Mouse (Mus musculus): ENCODE measurements around the gene Brms1. TPM values are rescaled to one million over a fixed set of nuclear protein-coding genes. Genes with fewer than 3 reads are reported as not detected.

Brms1 gene
- total RNA-seq, 2 experiments from 2014 or later, result 19.2 to 21.4 TPM

DNA sequence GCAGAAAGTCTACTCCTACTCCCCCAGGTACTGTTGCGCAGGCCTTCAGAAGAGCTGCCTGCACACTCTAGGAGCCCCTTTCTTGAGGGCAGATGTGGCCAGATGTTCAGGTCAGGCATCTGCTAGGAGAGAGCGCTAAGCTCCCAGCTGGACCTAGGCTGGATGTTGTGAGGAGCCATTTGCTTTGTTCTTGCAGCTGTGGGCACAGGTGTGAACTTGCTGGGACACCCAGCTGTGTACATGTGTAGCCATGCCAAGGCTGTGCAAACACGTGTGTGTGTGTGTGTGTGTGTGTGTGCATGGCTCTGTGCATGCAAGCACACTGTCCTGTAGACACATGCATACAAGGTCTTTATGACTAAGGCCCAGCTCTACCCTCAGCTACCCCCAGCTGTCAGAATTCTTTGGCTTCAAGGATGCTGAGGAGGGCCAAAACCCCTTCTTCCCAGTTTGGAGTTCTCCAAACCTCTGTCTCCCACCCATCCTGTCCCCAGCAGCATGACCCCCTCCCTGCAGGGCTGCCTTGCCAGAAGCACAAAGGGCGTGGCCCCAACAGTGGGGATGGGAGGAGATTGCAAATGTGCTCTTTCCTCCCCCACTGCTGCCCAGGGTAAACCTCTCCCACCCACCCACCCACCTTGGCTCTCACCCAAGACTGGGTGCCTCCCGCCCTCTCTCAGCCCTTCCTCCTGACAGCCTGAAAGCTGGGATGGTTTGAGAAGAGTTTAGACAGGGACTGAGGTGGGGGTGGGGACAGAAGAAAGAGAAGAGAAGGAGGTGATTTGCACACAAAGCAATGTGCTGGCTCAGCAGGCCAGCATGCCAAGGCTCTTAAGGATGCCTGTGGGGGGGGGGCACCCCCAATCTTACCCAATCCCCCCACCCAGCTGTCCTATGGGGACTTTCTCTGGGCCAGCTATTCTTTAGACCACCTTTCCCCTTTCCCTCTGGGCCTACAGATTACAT is 19.5 kb downstream of the Brms1 start:
- no peak for DNase-seq (ENCODE audit: extremely low spot score in 1 of 2, low spot score in 1 of 2)

GRCm38 (mm10) chr19:5062041-5062440 is 20.9 kb downstream of the Brms1 start:
- DNase-seq (ENCODE audit: extremely low spot score in 1 of 2, low spot score in 1 of 2), result no peak

DNA sequence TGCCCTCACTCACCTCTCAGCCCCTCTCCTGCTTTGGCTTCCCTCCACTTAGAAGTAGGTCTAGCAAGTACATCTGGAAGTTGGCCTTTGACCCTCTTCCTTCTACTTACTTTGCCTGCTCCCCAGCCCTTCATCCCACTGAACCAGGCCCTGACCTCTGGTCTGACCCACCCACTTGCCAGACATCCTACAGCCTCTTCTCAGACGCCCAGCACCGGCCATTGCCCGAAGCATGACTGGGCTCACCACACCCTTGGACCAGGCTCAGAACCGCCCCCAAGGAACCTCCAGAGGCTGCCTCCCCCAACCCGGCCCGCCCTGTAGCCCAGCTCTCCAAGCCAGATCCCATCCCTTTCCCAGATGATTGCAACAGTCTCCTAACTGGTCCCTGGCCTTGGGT is 21.3 kb downstream of the Brms1 start:
- no peak for DNase-seq (ENCODE audit: extremely low spot score in 1 of 2, low spot score in 1 of 2)

GRCm38 (mm10) chr19:5065104-5065503 is 23.9 kb downstream of the Brms1 start:
- no peak for DNase-seq (ENCODE audit: extremely low spot score in 1 of 2, low spot score in 1 of 2)

- no peak for DNase-seq (ENCODE audit: extremely low spot score in 1 of 2, low spot score in 1 of 2)
Observed at GRCm38 (mm10) chr19:5067040-5067799, 26.1 kb downstream of the Brms1 start.

DNA sequence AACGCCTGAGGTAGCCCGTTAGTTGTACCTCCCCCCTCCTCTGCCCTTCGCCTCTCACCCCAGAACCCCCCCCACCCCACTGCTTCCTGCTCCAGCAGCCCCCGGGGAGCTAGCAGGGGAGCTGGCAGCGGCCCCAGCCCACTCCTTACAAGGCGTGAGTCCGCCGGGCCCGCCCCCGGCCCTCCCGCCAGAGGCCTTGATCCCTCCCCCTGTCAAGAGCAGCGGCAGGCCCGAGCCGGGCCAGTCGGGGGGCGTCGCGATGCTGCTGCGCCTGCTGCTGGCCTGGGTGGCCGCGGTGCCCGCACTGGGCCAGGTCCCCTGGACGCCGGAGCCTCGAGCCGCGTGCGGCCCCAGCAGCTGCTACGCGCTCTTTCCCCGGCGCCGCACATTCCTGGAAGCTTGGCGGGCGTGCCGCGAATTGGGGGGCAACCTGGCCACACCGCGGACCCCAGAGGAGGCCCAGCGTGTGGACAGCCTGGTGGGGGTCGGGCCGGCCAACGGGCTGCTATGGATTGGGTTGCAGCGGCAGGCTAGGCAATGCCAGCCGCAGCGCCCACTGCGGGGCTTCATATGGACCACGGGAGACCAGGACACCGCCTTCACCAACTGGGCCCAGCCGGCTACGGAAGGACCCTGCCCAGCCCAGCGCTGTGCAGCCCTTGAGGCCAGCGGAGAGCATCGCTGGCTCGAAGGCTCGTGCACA is 26.9 kb downstream of the Brms1 start, which contains the start of gene Cd248:
Cd248 (plus strand) TSS at position 212 of the 703 bp plus-strand sequence.
- DNase-seq (ENCODE audit: extremely low spot score in 1 of 2, low spot score in 1 of 2), result no peak

DNA sequence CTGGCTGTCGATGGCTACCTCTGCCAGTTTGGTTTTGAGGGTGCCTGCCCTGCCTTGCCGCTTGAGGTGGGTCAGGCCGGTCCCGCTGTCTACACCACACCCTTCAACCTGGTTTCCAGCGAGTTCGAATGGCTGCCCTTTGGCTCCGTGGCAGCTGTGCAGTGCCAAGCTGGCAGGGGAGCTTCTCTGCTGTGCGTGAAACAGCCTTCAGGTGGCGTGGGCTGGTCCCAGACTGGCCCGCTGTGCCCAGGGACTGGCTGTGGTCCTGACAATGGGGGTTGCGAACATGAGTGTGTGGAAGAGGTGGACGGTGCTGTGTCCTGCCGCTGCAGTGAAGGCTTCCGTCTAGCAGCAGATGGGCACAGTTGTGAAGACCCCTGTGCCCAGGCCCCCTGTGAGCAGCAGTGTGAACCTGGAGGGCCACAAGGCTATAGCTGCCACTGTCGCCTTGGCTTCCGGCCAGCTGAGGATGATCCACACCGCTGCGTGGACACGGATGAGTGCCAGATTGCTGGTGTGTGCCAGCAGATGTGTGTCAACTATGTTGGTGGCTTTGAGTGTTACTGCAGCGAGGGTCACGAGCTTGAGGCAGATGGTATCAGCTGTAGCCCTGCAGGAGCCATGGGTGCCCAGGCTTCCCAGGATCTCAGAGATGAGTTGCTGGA is 27.5 kb downstream of the Brms1 start:
- no peak for DNase-seq (ENCODE audit: extremely low spot score in 1 of 2, low spot score in 1 of 2)

- no peak for DNase-seq (ENCODE audit: extremely low spot score in 1 of 2, low spot score in 1 of 2)
Observed at GRCm38 (mm10) chr19:5069486-5069885, 28.3 kb downstream of the Brms1 start.

DNA sequence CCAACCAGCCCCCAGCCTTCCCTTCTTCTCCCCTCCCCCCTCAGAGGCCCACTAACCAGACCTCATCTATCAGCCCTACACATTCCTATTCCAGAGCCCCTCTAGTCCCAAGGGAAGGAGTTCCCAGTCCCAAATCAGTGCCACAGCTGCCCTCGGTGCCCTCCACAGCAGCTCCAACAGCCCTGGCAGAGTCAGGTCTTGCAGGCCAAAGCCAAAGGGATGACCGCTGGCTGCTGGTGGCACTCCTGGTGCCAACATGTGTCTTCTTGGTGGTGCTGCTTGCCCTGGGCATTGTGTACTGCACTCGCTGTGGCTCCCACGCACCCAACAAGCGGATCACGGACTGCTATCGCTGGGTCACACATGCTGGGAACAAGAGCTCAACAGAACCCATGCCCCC is 28.8 kb downstream of the Brms1 start:
- no peak for DNase-seq (ENCODE audit: extremely low spot score in 1 of 2, low spot score in 1 of 2)

GRCm38 (mm10) chr19:5071077-5071476 is 29.9 kb downstream of the Brms1 start:
- no peak for DNase-seq (ENCODE audit: extremely low spot score in 1 of 2, low spot score in 1 of 2)

DNA sequence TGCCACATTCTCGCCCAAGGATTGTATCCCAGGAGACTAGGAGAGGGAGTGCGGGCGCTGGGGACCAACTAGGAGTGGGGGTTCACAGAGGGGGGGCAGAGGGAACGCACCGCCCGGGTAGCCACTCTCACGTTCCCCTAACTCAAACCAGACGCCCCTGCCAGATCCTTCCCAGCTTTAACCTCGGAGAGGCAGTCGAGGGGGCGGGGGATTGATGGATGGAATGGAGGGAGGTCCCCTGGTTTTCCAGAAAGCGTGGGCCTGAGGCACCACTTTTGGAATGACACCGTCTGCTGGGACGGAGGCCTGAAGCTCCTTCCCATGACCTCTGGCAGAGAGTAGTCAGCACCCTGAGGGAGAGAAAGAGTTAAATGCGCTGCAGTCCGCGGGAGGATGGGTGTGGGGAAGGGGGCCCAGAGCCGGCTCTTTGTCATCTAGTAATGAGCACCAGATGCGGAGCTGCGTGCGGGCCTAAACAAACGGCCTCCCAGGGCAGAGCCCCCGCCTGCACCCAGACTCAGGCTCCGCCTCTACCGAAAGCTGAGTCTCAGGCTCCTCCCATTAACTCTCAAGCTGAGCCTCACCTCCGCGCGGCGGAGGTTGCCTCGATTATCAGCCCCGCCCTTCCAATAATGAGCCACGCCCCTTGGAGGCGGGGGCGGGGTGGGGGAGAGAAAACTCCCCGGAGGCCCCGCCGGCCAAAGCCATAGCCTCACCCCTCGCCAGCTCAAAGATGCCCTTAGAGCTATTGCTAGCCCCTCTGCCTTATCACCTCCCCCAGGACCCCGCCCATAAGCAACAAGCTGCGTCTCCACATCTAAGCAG is 30.6 kb downstream of the Brms1 start:
- DNase-seq (ENCODE audit: extremely low spot score in 1 of 2, low spot score in 1 of 2), result no peak

DNA sequence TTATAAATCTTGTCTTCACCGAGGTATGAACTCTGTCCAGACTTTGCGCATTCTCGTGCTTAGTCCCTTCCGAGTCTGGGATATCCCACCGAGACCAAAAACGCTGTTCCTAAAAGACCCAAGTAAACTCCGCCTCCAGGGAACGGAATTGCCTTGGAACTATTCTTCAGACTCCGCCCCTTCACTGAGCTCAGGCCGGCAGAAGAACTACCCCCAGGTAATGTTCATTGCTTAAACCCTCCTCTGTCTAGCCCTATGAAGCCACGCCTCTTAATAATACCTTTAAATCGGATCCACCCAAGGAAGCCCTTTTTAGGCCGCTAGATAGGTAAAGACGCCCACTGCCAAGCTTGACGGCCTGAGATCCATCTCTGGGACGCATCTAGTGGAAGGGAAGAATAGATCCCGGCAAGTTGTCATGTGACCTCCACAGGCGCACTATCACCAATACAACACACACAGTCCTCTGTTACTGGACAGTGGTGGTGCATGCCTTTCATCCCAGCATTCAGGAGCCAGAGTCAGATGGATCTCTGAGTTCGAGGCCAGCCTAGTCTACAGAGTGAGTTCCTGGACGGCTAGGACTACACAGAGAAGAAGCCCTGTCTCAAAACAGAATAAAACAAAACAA is 31.4 kb downstream of the Brms1 start:
- DNase-seq (ENCODE audit: extremely low spot score in 1 of 2, low spot score in 1 of 2), result no peak

DNA sequence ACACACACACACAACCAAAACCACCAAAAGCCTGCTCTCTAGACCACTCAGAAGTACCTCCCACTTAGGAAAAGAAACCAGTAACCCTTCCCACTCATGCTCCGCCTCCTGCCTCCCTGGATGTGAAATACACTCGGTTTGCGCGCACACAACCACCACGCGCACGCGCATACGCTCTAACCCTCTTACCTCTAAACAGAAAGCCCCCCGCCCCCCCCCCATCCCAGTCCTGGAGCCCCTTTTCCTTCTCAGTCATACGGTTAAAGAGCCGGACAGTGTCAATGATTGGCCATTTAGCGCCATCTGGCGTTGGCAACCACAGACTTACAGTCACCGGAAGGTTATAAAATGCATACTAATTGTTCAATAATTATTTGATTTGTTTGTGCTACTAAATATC is 31.9 kb downstream of the Brms1 start:
- DNase-seq (ENCODE audit: extremely low spot score in 1 of 2, low spot score in 1 of 2), result peak in 1 of 2 experiments; percentile 61

- no peak for DNase-seq (ENCODE audit: extremely low spot score in 1 of 2, low spot score in 1 of 2)
Observed at GRCm38 (mm10) chr19:5073518-5073917, 32.4 kb downstream of the Brms1 start.

- DNase-seq (ENCODE audit: extremely low spot score in 1 of 2, low spot score in 1 of 2), result no peak
Observed at GRCm38 (mm10) chr19:5079279-5079678, 38.1 kb downstream of the Brms1 start.

GRCm38 (mm10) chr19:5082005-5082404 is 40.9 kb downstream of the Brms1 start:
- DNase-seq (ENCODE audit: extremely low spot score in 1 of 2, low spot score in 1 of 2), result no peak

DNA sequence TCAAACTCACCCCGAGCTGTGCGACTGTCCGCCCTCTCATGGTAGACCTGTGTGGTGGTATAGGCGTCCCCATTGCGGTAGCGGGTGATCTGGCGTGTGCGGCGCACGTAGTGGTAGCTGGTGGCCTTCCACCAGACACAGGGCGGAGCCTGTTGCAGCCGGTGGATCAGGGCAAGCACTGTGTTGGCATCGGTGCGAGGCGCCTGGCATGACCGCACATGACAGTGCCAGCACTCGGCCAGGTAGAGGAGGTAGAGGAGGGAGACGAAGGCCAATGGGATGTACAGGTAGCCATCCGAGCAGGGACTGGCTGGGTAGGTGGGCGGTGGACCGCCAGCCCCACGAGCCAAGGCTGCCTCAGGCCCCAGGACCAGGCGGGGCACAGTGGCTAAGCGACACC is 41.4 kb downstream of the Brms1 start:
- no peak for DNase-seq (ENCODE audit: extremely low spot score in 1 of 2, low spot score in 1 of 2)

DNA sequence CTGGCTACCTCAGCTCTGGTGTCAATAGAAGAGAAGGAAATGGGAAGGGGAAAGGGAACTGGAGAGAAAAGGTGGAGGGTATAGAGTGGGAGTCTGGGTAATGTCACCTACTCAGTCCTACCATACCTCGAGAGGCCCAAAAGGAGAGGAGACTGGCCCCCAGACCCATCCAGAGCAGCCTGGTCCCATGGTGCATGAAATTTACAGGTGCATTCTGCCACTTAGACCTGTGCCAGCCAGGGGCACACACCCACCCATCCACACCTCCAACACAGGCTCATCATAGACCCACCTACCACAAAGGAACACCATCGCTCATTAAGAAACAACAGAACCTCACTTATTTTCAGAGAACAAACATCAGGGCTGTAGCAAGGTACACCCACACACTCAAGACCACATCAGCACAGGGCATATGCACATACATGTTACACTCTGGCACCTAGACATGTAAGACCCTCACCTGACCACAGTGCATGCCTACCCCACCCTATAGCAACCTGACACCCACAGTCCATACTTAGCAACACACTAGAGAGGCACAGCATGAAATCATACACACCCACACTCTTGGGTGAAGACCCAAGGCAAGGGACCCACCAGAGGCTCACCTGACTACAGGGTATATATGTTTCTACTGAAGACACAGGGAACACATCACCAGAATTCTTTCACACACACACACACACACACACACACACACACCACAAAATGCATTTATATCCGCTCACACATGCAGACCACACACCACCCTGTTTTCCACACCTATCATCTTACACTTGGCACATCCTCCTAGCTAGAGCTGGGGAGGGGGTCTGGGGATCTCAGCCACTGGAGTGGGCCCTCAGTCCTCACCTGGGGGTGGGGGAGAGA is 43.0 kb downstream of the Brms1 start:
- no peak for DNase-seq (ENCODE audit: extremely low spot score in 1 of 2, low spot score in 1 of 2)

Measured in layer of hippocampus, postnatal 25 days (tissue).